Mouse (Mus musculus): ENCODE results near the gene Slc1a7. TPM values are rescaled to one million over a fixed set of nuclear protein-coding genes. Genes with fewer than 3 reads are reported as not detected.
A peak's percentile ranks its signal among the peaks of the same experiment; 100 is the strongest.

Slc1a7 gene
- polyA plus RNA-seq (2015; fragmentation: Nextera tagmentation; extraction: Ambion mirVana): 0.04 TPM in 1 of 2 replicates, not detected in the other

DNA sequence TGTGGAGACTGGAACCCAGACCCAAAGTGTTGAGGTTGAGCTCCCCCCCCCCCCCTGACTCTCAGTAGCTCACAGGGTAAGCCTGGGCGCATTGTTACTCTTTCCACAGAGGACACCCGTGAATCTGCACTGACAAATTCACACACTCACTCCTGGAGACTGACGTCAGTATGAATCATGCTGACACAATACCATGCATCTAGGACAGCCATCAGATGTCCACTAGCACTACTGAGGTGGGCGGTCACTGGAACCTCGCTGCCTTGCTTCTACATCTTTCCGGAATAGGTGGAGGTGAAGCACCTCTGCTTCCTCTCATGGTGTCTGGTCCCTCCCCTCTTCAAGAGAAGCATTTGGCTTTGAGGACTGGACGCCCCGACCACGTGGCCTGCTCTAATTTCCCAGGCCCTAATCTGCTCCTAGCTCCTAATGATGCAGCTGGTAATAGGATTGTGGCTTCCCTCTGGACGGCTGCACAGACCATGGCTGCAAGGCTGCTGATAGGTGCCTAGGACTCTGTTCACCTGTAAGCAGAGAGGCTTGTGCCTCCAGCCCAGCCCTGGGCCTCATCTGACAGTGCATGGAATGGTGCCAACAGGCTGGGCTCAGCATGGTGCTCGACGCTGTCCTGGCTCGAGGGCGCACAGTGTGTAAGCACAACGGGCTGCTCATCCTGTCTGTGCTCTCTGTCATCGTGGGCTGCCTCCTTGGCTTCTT lies at the start of gene Slc1a7:
Gene Slc1a7 (plus strand): TSS at position 367 of the 717 bp plus-strand sequence.
- H3K27me3 ChIP-seq (ENCODE audit: insufficient read depth, low read length): no peaks in the 10 kb centered on the region
- no peak for DNase-seq

DNA sequence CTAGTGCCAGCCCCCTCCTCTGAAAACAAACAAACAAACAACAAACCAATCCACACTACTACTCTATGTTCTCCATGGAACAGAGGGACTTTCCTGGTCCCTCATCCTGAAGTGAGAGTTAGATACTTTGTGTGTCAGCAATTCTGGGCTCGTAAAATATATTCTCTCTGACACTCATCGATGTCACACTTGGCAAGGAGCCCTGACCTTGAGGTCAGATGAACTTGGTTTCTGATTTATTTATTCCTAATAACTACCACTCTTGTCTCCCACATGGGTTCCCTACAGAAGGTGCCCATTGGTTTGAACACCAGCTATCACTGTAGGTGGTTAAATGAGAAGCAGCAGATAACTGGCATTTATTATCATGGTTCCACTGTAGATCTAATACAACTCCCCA lies 47.8 kb upstream of the Slc1a7 start:
- Histone ChIP-seq H3K36me3 (replicated peaks; ENCODE audit: insufficient read depth, low read length) (no peaks in the 10 kb centered on the region), H3K27me3 (ENCODE audit: insufficient read depth, low read length) (no peaks in the 10 kb centered on the region), H3K9ac (replicated peaks) (no peak overlapping the region), H3K4me1 (ENCODE audit: insufficient read depth) (peaks cover 28% of the 10 kb centered on the region), H3K27ac (ENCODE audit: low read depth) (0 out of 2 replicates have a peak overlapping the region, but pooled peaks have one; percentile 85), H3K9me3 (ENCODE audit: low read length) (no peaks in the 10 kb centered on the region), H3K4me2 (ENCODE audit: low read depth, low read length) (no peak overlapping the region), H3K4me3 (ENCODE audit: low read depth, low read length) (no peak overlapping the region)
- TF ChIP-seq CTCF (IDR thresholded peaks at IDR 0.05; ENCODE audit: low read depth) (no peak), EP300 (IDR thresholded peaks at IDR 0.05; ENCODE audit: low read depth) (no peak)
- peak; percentile 33 for DNase-seq
- no peak for ATAC-seq
- 45% methylated on average over 2 of the region's 2 CpGs for WGBS (ENCODE audit: insufficient replicate concordance)

More for the DNA sequence above, at the start of gene Slc1a7:
- ATAC-seq: no peak
- WGBS (ENCODE audit: insufficient replicate concordance): 81% methylated on average over 16 of the region's 16 CpGs
- Histone ChIP-seq H3K4me1 (ENCODE audit: insufficient read depth) (no peaks in the 10 kb centered on the region), H3K9ac (replicated peaks) (no peak within 1 kb of the TSS), H3K4me2 (ENCODE audit: low read depth, low read length) (no peak within 1 kb of the TSS), H3K9me3 (ENCODE audit: low read length) (no peaks in the 10 kb centered on the region), H3K36me3 (replicated peaks; ENCODE audit: insufficient read depth, low read length) (no peaks in the 10 kb centered on the region), H3K4me3 (ENCODE audit: low read depth, low read length) (no peak within 1 kb of the TSS), H3K27ac (ENCODE audit: low read depth) (no peak within 1 kb of the TSS)
- TF ChIP-seq CTCF (IDR thresholded peaks at IDR 0.05; ENCODE audit: low read depth) (no peak), EP300 (IDR thresholded peaks at IDR 0.05; ENCODE audit: low read depth) (no peak)

DNA sequence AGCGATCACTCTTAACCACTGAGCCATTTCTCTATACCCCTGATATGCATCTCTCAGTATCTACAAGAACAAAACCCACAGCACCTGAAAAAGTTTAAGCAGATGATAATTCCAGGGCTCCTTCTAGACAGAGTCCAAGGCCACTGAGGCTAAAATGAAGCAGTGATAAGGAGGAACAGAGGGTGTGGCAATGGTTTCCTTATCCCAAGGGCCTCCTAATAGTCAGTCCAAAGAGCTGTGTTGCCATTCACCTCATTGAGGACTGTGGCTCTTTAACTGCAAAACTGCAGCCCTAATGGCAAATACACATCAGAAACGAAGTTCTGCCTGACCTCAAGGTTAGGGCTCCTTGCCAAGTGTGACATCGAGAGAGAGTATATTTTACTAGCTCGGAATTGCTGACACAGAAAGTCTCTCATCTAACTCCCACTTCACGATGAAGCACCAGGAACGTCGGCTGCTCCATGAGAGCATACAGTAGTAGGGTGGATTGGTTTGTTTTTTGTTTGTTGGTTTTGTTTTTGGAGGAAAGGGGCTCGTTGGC lies 46.9 kb upstream of the Slc1a7 start:
- peak overlapping the region; percentile 80; the same call in 1 of the 2 replicates for H3K4me3 ChIP-seq (ENCODE audit: low read depth, low read length)
- no peaks in the 10 kb centered on the region for H3K36me3 ChIP-seq (replicated peaks; ENCODE audit: insufficient read depth, low read length)
- H3K4me1 ChIP-seq (ENCODE audit: insufficient read depth): peaks cover 28% of the 10 kb centered on the region
- TF ChIP-seq EP300 (IDR thresholded peaks at IDR 0.05; ENCODE audit: low read depth) (no peak), CTCF (IDR thresholded peaks at IDR 0.05; ENCODE audit: low read depth) (no peak)
- 58% methylated on average over 8 of the region's 8 CpGs for WGBS (ENCODE audit: insufficient replicate concordance)
- peak overlapping the region; percentile 85 for H3K27ac ChIP-seq (ENCODE audit: low read depth)
- H3K9ac ChIP-seq (replicated peaks): peak overlapping the region; percentile 92; the same call in 1 of the 2 replicates
- H3K4me2 ChIP-seq (ENCODE audit: low read depth, low read length): peak overlapping the region; percentile 85
- H3K27me3 ChIP-seq (ENCODE audit: insufficient read depth, low read length): no peaks in the 10 kb centered on the region
- DNase-seq (peak; percentile 73), ATAC-seq (peak; percentile 19)
- no peaks in the 10 kb centered on the region for H3K9me3 ChIP-seq (ENCODE audit: low read length)

DNA sequence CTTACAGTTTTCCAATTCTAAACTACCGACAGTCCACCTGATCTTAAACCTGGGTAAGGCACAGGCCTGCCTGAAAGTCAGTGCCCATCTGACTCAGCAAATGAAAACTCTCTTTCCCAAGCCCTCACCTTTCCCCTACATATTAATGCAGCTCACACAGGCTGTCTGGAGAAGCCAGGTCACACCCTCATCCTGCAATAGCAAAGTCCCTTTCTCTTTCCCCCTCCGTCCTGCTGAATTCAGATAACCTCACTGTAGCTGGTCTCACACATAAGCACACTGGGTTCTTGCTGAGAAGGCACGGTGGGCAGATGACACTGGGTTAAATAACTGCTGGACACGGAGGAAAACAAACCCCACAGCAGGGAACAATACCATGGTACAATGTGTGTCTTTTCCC lies 46.2 kb upstream of the Slc1a7 start:
- Histone ChIP-seq H3K9me3 (ENCODE audit: low read length) (no peaks in the 10 kb centered on the region), H3K4me2 (ENCODE audit: low read depth, low read length) (peak overlapping the region; percentile 85), H3K27ac (ENCODE audit: low read depth) (peak overlapping the region; percentile 85), H3K4me3 (ENCODE audit: low read depth, low read length) (peak overlapping the region; percentile 80), H3K9ac (replicated peaks) (peak overlapping the region; percentile 92), H3K27me3 (ENCODE audit: insufficient read depth, low read length) (no peaks in the 10 kb centered on the region), H3K4me1 (ENCODE audit: insufficient read depth) (peaks cover 28% of the 10 kb centered on the region), H3K36me3 (replicated peaks; ENCODE audit: insufficient read depth, low read length) (no peaks in the 10 kb centered on the region)
- peak; percentile 66 for ATAC-seq
- TF ChIP-seq CTCF (IDR thresholded peaks at IDR 0.05; ENCODE audit: low read depth) (no peak), EP300 (IDR thresholded peaks at IDR 0.05; ENCODE audit: low read depth) (no peak)
- 25% methylated on average over 4 of the region's 4 CpGs for WGBS (ENCODE audit: insufficient replicate concordance)
- peak; percentile 35 for DNase-seq

DNA sequence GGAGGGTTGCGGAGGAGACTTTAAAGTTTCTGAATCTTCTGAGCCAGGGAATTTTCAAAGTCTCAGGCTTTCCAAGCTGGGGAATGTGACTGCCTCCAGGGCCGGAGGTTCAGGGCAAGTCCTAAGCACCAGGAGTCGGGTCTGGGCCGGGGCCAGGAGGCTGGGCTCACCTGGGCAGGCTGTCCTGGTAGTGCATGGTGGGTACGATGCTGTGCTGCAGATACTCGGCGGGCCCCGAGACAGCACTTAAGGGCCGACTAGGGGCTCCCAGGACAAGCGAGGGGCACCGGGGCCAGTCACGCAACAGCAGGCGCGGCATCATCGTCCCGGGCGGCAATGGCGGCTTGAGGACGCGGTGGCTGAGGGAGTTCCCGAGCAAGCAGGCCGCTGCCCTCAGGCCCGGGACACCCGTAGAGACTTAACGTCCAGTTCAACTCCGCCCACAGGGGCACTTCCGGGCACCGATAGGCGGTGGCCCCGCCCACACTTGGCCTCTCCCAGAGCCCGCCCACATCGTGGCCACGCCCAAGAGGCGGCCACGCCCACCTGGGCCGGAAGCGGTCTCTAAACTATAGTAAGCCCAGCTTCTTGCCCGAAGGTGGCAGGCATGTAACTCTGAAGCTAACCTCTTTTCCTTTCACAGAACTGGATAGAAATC lies 44.9 kb upstream of the Slc1a7 start, which contains the start of gene Cpt2:
Gene Cpt2 (minus strand): TSS at position 466 of the 658 bp plus-strand sequence.
- peak; percentile 92 for ATAC-seq
- H3K36me3 ChIP-seq (replicated peaks; ENCODE audit: insufficient read depth, low read length): no peaks in the 10 kb centered on the region
- peak within 1 kb of the TSS; percentile 80 for H3K4me3 ChIP-seq (ENCODE audit: low read depth, low read length)
- peak; percentile 99 for DNase-seq
- peak; percentile 57 for TF ChIP-seq CTCF (IDR thresholded peaks at IDR 0.05; ENCODE audit: low read depth)
- TF ChIP-seq EP300 (IDR thresholded peaks at IDR 0.05; ENCODE audit: low read depth): 0 out of 2 replicates have a peak, but pooled peaks have one; percentile 57
- peaks cover 28% of the 10 kb centered on the region for H3K4me1 ChIP-seq (ENCODE audit: insufficient read depth)
- peak within 1 kb of the TSS; percentile 92 for H3K9ac ChIP-seq (replicated peaks)
- H3K27me3 ChIP-seq (ENCODE audit: insufficient read depth, low read length): no peaks in the 10 kb centered on the region
- no peaks in the 10 kb centered on the region for H3K9me3 ChIP-seq (ENCODE audit: low read length)
- H3K4me2 ChIP-seq (ENCODE audit: low read depth, low read length): peak within 1 kb of the TSS; percentile 85
- WGBS (ENCODE audit: insufficient replicate concordance): 1% methylated on average over 38 of the region's 38 CpGs
- peak within 1 kb of the TSS; percentile 85 for H3K27ac ChIP-seq (ENCODE audit: low read depth)

DNA sequence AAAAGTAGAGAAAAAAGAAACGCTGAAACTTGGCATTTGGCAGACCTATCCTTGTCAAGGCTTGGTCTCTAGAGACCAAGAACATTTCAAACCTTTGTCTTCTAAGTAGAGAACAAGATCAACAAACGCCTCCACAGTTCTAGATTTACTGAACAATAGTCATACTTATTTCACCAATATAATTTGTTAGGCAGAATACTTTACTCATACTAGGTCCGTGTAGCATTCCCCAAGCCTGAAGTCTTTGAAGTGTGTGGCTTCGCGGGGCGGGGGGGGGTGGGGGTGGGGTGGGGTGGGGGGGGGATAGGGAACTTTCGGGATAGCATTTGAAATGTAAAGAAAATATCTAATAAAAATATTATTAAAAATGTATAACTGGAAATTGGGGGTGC lies 44.3 kb upstream of the Slc1a7 start:
- peak overlapping the region; percentile 80 for H3K4me3 ChIP-seq (ENCODE audit: low read depth, low read length)
- TF ChIP-seq EP300 (IDR thresholded peaks at IDR 0.05; ENCODE audit: low read depth): no peak
- no peak for TF ChIP-seq CTCF (IDR thresholded peaks at IDR 0.05; ENCODE audit: low read depth)
- H3K4me1 ChIP-seq (ENCODE audit: insufficient read depth): peaks cover 32% of the 10 kb centered on the region
- no peak overlapping the region for H3K9ac ChIP-seq (replicated peaks)
- H3K36me3 ChIP-seq (replicated peaks; ENCODE audit: insufficient read depth, low read length): no peaks in the 10 kb centered on the region
- 39% methylated on average over 7 of the region's 7 CpGs for WGBS (ENCODE audit: insufficient replicate concordance)
- no peak for DNase-seq
- peak overlapping the region; percentile 85 for H3K4me2 ChIP-seq (ENCODE audit: low read depth, low read length)
- H3K9me3 ChIP-seq (ENCODE audit: low read length): no peaks in the 10 kb centered on the region
- ATAC-seq: no peak
- no peaks in the 10 kb centered on the region for H3K27me3 ChIP-seq (ENCODE audit: insufficient read depth, low read length)
- peak overlapping the region; percentile 85 for H3K27ac ChIP-seq (ENCODE audit: low read depth)
